Mouse (Mus musculus): ENCODE measurements around the gene Prkag3.

GRCm38 (mm10) chr1:74749301-74749700 lies 280 bp upstream of the Prkag3 start:
- TF ChIP-seq E2F4 (IDR thresholded peaks at IDR 0.05; ENCODE audit: insufficient read depth) (no peak), POLR2A (IDR thresholded peaks at IDR 0.05; ENCODE audit: insufficient read length, low read depth) (peak; percentile 70)
